Mouse (Mus musculus): ENCODE data around the gene Acyp1. TPM values are rescaled to one million over a fixed set of nuclear protein-coding genes. Genes with fewer than 3 reads are reported as not detected.

Acyp1 gene
- 75.6 TPM for polyA plus RNA-seq (2017; shearing (Covaris generic))

DNA sequence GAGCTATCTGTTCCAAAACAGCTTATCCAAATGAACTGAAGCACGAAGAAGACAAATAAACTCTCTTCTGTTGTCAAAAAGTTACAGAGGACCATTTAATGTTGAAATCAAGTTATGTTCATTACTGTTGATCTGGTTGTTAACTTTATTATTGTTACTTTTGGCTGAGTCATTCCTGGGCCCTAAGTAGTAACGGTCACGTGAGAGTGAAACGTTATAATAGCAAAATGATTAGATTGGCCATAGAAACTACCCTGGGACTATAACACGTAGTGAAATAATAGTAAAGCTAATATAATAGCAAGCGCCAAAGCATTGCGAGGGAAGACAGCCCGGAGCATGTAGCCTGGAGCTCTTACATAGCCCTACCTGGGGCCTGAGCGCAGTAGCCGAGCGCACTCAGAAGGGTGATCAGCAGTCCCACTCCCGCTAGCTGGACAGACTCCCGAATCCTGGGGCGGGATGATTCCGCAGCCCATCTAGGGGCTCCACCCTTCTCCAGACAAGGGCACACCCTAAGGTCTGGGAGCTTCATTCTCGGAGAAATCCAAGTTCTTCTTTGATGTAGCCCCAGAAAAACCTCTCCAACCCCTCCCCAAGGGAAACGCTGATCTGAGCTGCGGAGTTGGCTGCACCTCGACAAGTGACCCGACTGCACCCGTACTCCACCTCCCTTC is at the start of gene Acyp1:
TSS of gene Acyp1 (minus strand) at position 630 of the 677 bp plus-strand sequence.

GRCm38 (mm10) chr12:85288486-85289156 is 383 bp upstream of the Acyp1 start, which contains the start of gene Zc2hc1c:
Gene Zc2hc1c, plus strand, starts transcription at chr12:85288591.

DNA sequence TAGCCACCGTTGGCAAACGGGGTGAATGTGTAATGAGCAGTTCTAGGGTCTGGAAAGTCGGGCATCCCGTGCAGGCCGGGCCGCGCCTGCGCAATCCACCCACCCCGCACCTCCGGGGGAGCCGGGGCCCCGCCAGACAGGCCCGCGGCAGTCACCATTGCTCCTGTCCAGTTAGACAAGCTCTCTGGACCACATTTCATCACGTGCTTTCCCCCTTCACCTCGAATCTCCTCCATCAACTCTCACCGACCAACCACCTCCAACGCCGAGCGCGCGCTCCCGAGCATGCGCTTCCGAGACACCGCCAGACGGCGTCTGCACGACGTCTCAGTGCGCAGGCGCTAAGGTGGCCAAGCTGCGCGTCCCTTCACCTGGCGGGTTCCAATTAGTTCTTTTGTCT is 17.9 kb downstream of the Acyp1 start, which contains the start of gene Mlh3:
TSS of gene Mlh3 (minus strand) at position 281 of the 400 bp plus-strand sequence.

Other genes with a start within 250 kb of the Acyp1 start
- gene Prox2, start 177.7 kb downstream of the Acyp1 start, polyA plus RNA-seq (2017; shearing (Covaris generic)), result 8.8 TPM
- gene Dlst, start 177.6 kb downstream of the Acyp1 start, polyA plus RNA-seq (2017; shearing (Covaris generic)), result 121 TPM
- 2.4 TPM for gene Rps6kl1, start 137.2 kb downstream of the Acyp1 start, polyA plus RNA-seq (2017; shearing (Covaris generic))
- gene Pgf, start 110.6 kb downstream of the Acyp1 start, polyA plus RNA-seq (2017; shearing (Covaris generic)), result not detected
- gene Eif2b2, start 69.0 kb downstream of the Acyp1 start, polyA plus RNA-seq (2017; shearing (Covaris generic)), result 126 TPM
- gene Mlh3, start 17.8 kb downstream of the Acyp1 start, polyA plus RNA-seq (2017; shearing (Covaris generic)), result 21.5 TPM
- 0.32 TPM for gene Zc2hc1c, start 153 bp upstream of the Acyp1 start, polyA plus RNA-seq (2017; shearing (Covaris generic))
- 11.3 TPM for gene Nek9, start 50.9 kb upstream of the Acyp1 start, polyA plus RNA-seq (2017; shearing (Covaris generic))
- 197 TPM for gene Tmed10, start 86.4 kb upstream of the Acyp1 start, polyA plus RNA-seq (2017; shearing (Covaris generic))
- 20.9 TPM for gene Fos, start 185.5 kb upstream of the Acyp1 start, polyA plus RNA-seq (2017; shearing (Covaris generic))

Measured in CD4-positive, CD25-positive, alpha-beta regulatory T cell, adult 9 weeks (primary cell).